Mouse (Mus musculus) ES-E14 (cell line): Measurements from ENCODE around the gene Lrrc1.

ENCODE experiments used
- HCFC1 ChIP-seq: IDR thresholded peaks from 2 replicates; pipeline ENCODE4 v1.6.1; 2012; ENCODE audit warnings: low read length, inconsistent platforms, borderline replicate concordance; ENCODE audit not compliant: insufficient read depth
- MAFK ChIP-seq: IDR thresholded peaks from 2 replicates; pipeline ENCODE4 v1.6.1; 2014; ENCODE audit warnings: mild to moderate bottlenecking, low read depth, low read length, inconsistent platforms; ENCODE audit not compliant: insufficient read depth
- ZNF384 ChIP-seq: IDR thresholded peaks from 2 replicates; pipeline ENCODE4 v1.6.1; 2012; ENCODE audit warnings: low read depth, low read length, inconsistent platforms

- TF ChIP-seq ZNF384 (no peak), MAFK (no peak), HCFC1 (no peak)
Observed at GRCm38 (mm10) chr9:77469791-77470607, 74.7 kb downstream of the Lrrc1 start.
